Mouse (Mus musculus): ENCODE measurements around the gene Gm20721.

DNA sequence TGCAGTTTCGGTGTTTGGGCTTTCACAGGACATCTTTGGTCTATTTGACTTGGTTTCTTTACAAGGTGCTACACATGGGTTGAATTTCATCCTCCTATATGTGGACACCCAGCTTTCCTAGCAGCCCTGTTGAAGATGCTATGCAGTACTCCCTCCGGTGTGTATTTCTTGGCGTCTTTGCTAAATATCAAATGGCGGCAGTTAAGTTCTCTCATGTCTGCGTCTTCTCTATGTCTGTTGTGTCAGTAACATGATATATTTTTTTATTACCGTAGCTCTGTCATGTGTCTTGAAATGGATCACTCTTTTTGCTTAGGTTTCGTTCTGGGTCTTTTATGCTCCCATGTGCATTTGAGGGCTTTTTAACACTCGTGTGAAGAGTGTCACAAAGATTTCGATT, 34.5 kb upstream of the Gm20721 start:
- TF ChIP-seq CTCF (IDR thresholded peaks at IDR 0.05; ENCODE audit: extremely low read depth, insufficient read depth, low read length) (no peak), POLR2A (IDR thresholded peaks at IDR 0.05; ENCODE audit: extremely low read depth, insufficient read depth, low read length) (no peak)

Measured in cortical plate, adult 2 months (tissue).